Mouse (Mus musculus) CH12.LX (cell line): ENCODE data around the gene Corin. TPM values are rescaled to one million over a fixed set of nuclear protein-coding genes. Genes with fewer than 3 reads are reported as not detected.

Source experiments
- DNase-seq: peaks from one replicate; pipeline ENCODE4 v3.0.0-alpha.2; 2013; ENCODE audit errors: extremely low read depth
- H3K27ac ChIP-seq: 2 replicates; pipeline ENCODE4 v1.5.1; 2012; ENCODE audit warnings: low read depth, mild to moderate bottlenecking, control low read depth, moderate library complexity; ENCODE audit not compliant: insufficient read depth
- H3K27me3 ChIP-seq: replicated peaks from 2 replicates; pipeline ENCODE3; 2012; ENCODE audit warnings: inconsistent platforms
- H3K36me3 ChIP-seq, 2 experiments: replicated peaks in 1 of 2; 2 replicates each; pipeline versions ENCODE3 to v1.6.1; 2012; ENCODE audit warnings: inconsistent platforms in 1 of 2, low read length in 1 of 2, mild to moderate bottlenecking in 1 of 2, mixed read lengths in 1 of 2, moderate library complexity in 1 of 2; ENCODE audit not compliant: control insufficient read depth in 1 of 2, insufficient read depth in 1 of 2
- H3K4me1 ChIP-seq, 2 experiments: 2 replicates each; pipeline ENCODE4 v1.6.1; 2012; ENCODE audit warnings: inconsistent platforms in 1 of 2, moderate library complexity in 1 of 2; ENCODE audit not compliant: insufficient read depth in 2 of 2, control insufficient read depth in 1 of 2
- H3K4me2 ChIP-seq: 2 replicates; pipeline ENCODE4 v1.6.1; 2012; ENCODE audit warnings: low read depth, mild to moderate bottlenecking, control low read depth; ENCODE audit not compliant: poor library complexity, insufficient read depth, severe bottlenecking
- H3K4me3 ChIP-seq, 3 experiments: fragments of 150-350 bp in 1 of 3; sonication (generic) in 1 of 3; replicated peaks in 1 of 3; 2 replicates each; pipeline versions ENCODE3 to v1.5.1; 2011 to 2012; ENCODE audit warnings: low read depth in 2 of 3, low read length in 2 of 3, mild to moderate bottlenecking in 2 of 3, moderate library complexity in 2 of 3, control low read depth in 1 of 3, improper control_type of control experiment in 1 of 3, inconsistent platforms in 1 of 3, mixed read lengths in 1 of 3; ENCODE audit not compliant: poor library complexity in 1 of 3
- H3K79me2 ChIP-seq: replicated peaks from 2 replicates; pipeline ENCODE4 v1.6.1; 2012; ENCODE audit warnings: mild to moderate bottlenecking, moderate library complexity; ENCODE audit not compliant: control insufficient read depth, poor library complexity, insufficient read depth, severe bottlenecking; ENCODE audit errors: extremely low read depth
- H3K9ac ChIP-seq: 2 replicates; pipeline ENCODE4 v1.6.1; 2012; ENCODE audit warnings: low read depth, mild to moderate bottlenecking, control low read depth, moderate library complexity; ENCODE audit not compliant: insufficient read depth
- H3K9me3 ChIP-seq: replicated peaks from 2 replicates; pipeline ENCODE3; 2012; ENCODE audit warnings: low read length, inconsistent platforms, mixed read lengths
- BHLHE40 ChIP-seq: IDR thresholded peaks from 2 replicates; pipeline ENCODE4 v1.6.1; 2011; ENCODE audit warnings: mild to moderate bottlenecking, low read depth, low read length, improper control_type of control experiment
- CHD1 ChIP-seq: IDR thresholded peaks from 2 replicates; pipeline ENCODE4 v1.6.1; 2012; ENCODE audit warnings: low read depth, low read length, improper control_type of control experiment, inconsistent platforms
- CHD2 ChIP-seq: IDR thresholded peaks from 2 replicates; pipeline ENCODE4 v1.6.1; 2011; ENCODE audit warnings: low read length, improper control_type of control experiment
- IRF4 ChIP-seq: IDR thresholded peaks from 2 replicates; pipeline ENCODE4 v1.6.1; 2014; ENCODE audit warnings: low read depth, mild to moderate bottlenecking, inconsistent platforms, low read length, improper control_type of control experiment
- MAFK ChIP-seq: IDR thresholded peaks from 2 replicates; pipeline ENCODE4 v1.6.1; 2011; ENCODE audit warnings: low read length, improper control_type of control experiment; ENCODE audit not compliant: insufficient replicate concordance
- MAZ ChIP-seq: IDR thresholded peaks from 2 replicates; pipeline ENCODE4 v1.6.1; 2012; ENCODE audit warnings: low read depth, mild to moderate bottlenecking, inconsistent platforms, low read length, improper control_type of control experiment, moderate library complexity
- MEF2A ChIP-seq: IDR thresholded peaks from 2 replicates; pipeline ENCODE4 v1.6.1; 2014; ENCODE audit warnings: low read depth, mild to moderate bottlenecking, inconsistent platforms, low read length, improper control_type of control experiment, borderline replicate concordance
- MXI1 ChIP-seq: IDR thresholded peaks from 2 replicates; pipeline ENCODE4 v1.6.1; 2011; ENCODE audit warnings: mild to moderate bottlenecking, low read depth, low read length, improper control_type of control experiment
- SMC3 ChIP-seq: IDR thresholded peaks from 2 replicates; pipeline ENCODE4 v1.6.1; 2011; ENCODE audit warnings: low read depth, low read length, improper control_type of control experiment
- TBP ChIP-seq: conservative IDR thresholded peaks from 2 replicates; pipeline ENCODE4 v1.6.1; 2011; ENCODE audit warnings: low read depth, low read length, improper control_type of control experiment
- ZKSCAN1 ChIP-seq: IDR thresholded peaks from 2 replicates; pipeline ENCODE4 v1.6.1; 2012; ENCODE audit warnings: low read depth, inconsistent platforms, low read length, improper control_type of control experiment, borderline replicate concordance
- dilution Hi-C: fragments of 300-500 bp; cut with MboI; formaldehyde crosslinking; loops from 2 replicates; pipeline ENCODE4 v1.14.3; 2020; ENCODE audit warnings: low sequenced_read_pairs; ENCODE audit not compliant: extremely low pct_unique_long_range_greater_than_20kb, extremely low pct_ligation_motif_present
- in situ Hi-C: fragments of 300-500 bp; cut with MboI; formaldehyde crosslinking; loops from 3 replicates; pipeline ENCODE4 v1.14.3; 2019; ENCODE audit warnings: low sequenced_read_pairs, low pct_ligation_motif_present, low pct_unique_long_range_greater_than_20kb, mixed read lengths
- polyA plus RNA-seq: library from polyadenylated mRNA; unstranded; fragments of >175 nt; gene quantifications from 2 replicates; pipeline ENCODE4 v1.2.1, GENCODE M21; 2012; ENCODE audit warnings: low read depth; ENCODE audit not compliant: insufficient read length
- total RNA-seq, 2 experiments: library from RNA; depleted of rRNA; stranded (reverse); fragments of 300-350 nt in 1 of 2; fragments of >200 nt in 1 of 2; gene quantifications; 2 replicates each; pipeline ENCODE4 v1.2.3; 2012 to 2014

The Corin gene
- total and polyA plus RNA-seq, 3 experiments: not detected

- peaks cover 0 to 6% of the 10 kb centered on the region in 2 experiments; a peak in 2 of 4 replicates for H3K4me1 ChIP-seq
- H3K4me3 ChIP-seq: no peak overlapping the region
- TF ChIP-seq MAFK (no peak), SMC3 (no peak), BHLHE40 (no peak), IRF4 (no peak)
- in situ Hi-C loops (no loop called here), dilution Hi-C loops (no loop called here)
- no peak overlapping the region for H3K27ac ChIP-seq
- no peaks in the 10 kb centered on the region; the same call in 1 of the 2 replicates for H3K79me2 ChIP-seq
- no peaks in the 10 kb centered on the region for H3K9me3 ChIP-seq
- H3K27me3 ChIP-seq: no peaks in the 10 kb centered on the region
- no peak for DNase-seq
- H3K36me3 ChIP-seq: peaks cover 56 to 86% of the 10 kb centered on the region in 2 experiments
- no peak overlapping the region for H3K4me2 ChIP-seq
- no peak overlapping the region for H3K9ac ChIP-seq
These were observed 235.1 kb downstream of the Corin start for GRCm38 (mm10) chr5:72269204-72269603.

GRCm38 (mm10) chr5:72266955-72267535, 237.2 kb downstream of the Corin start:
- no peak for DNase-seq
- TF ChIP-seq ZKSCAN1 (no peak), CHD2 (no peak), MAZ (no peak)
- Histone ChIP-seq H3K4me1 (peaks cover 0 to 6% of the 10 kb centered on the region in 2 experiments; a peak in 2 of 4 replicates), H3K4me3 (no peak overlapping the region), H3K9me3 (no peaks in the 10 kb centered on the region), H3K27me3 (no peaks in the 10 kb centered on the region), H3K27ac (no peak overlapping the region), H3K4me2 (no peak overlapping the region), H3K79me2 (no peaks in the 10 kb centered on the region; the same call in 1 of the 2 replicates), H3K9ac (no peak overlapping the region), H3K36me3 (peaks cover 63 to 88% of the 10 kb centered on the region in 2 experiments)
- in situ Hi-C loops: no loop called here
- dilution Hi-C loops: no loop called here

- Histone ChIP-seq H3K4me1 (peaks cover 2 to 3% of the 10 kb centered on the region in 2 experiments; a peak in 2 of 4 replicates), H3K4me3 (no peak overlapping the region), H3K27me3 (no peaks in the 10 kb centered on the region), H3K4me2 (no peak overlapping the region), H3K36me3 (peaks cover 64 to 89% of the 10 kb centered on the region in 2 experiments), H3K79me2 (no peaks in the 10 kb centered on the region), H3K9ac (no peak overlapping the region), H3K9me3 (peaks cover 7% of the 10 kb centered on the region), H3K27ac (no peak overlapping the region)
- in situ Hi-C loops: no loop called here
- no peak for DNase-seq
- TF ChIP-seq SMC3 (no peak), CHD1 (no peak), CHD2 (no peak), MXI1 (no peak), MEF2A (no peak), TBP (no peak)
- dilution Hi-C loops: no loop called here
These were observed 240.0 kb downstream of the Corin start for GRCm38 (mm10) chr5:72264195-72264751.
